Mouse (Mus musculus) midbrain, embryonic 12.5 days (tissue): Measurements from ENCODE around the gene Tiprl. TPM values are rescaled to one million over a fixed set of nuclear protein-coding genes. Genes with fewer than 3 reads are reported as not detected.

Source experiments
- ATAC-seq: fragments of 200-750 bp; cut with Nextera tagmentation; 2 replicates; pipeline ENCODE4 v1.8.0; 2017; ENCODE audit warnings: low read depth, moderate TSS enrichment, moderate library complexity; ENCODE audit not compliant: low FRiP score
- H3K27ac ChIP-seq: fragments of 300-500 bp; sonication (generic); replicated peaks from 2 replicates; pipeline ENCODE4 v1.5.1; 2016; ENCODE audit warnings: mild to moderate bottlenecking
- H3K27me3 ChIP-seq: fragments of 300-500 bp; sonication (generic); 2 replicates; pipeline ENCODE4 v1.6.1; 2016; ENCODE audit warnings: mild to moderate bottlenecking
- H3K36me3 ChIP-seq: fragments of 300-500 bp; sonication (generic); 2 replicates; pipeline ENCODE4 v1.6.1; 2016
- H3K4me1 ChIP-seq: fragments of 300-500 bp; sonication (generic); 2 replicates; pipeline ENCODE4 v1.6.1; 2016
- H3K4me2 ChIP-seq: fragments of 300-500 bp; sonication (generic); replicated peaks from 2 replicates; pipeline ENCODE4 v1.6.1; 2016; ENCODE audit warnings: mild to moderate bottlenecking, moderate library complexity
- H3K4me3 ChIP-seq: fragments of 300-500 bp; sonication (generic); 2 replicates; pipeline ENCODE4 v1.5.1; 2016; ENCODE audit warnings: mild to moderate bottlenecking
- H3K9ac ChIP-seq: fragments of 300-500 bp; sonication (generic); replicated peaks from 2 replicates; pipeline ENCODE4 v1.6.1; 2016; ENCODE audit warnings: mild to moderate bottlenecking, moderate library complexity
- H3K9me3 ChIP-seq: fragments of 300-500 bp; sonication (generic); 2 replicates; pipeline ENCODE4 v1.6.1; 2016; ENCODE audit warnings: mild to moderate bottlenecking
- WGBS: fragments of 180-500 bp; shearing (Covaris S2); methylation state at CpG from one replicate; pipeline ENCODE4 v1.1.7; 2016; 5-methylcytosine and 5-hydroxymethylcytosine counted together
- polyA plus RNA-seq: library from polyadenylated mRNA; unstranded; fragments of >200 nt; fragmentation: Nextera tagmentation; extraction: Ambion mirVana; gene quantifications from 2 replicates; pipeline ENCODE4 v1.2.1, GENCODE M21; 2016

The Tiprl gene
- polyA plus RNA-seq, 1 experiment from 2014 or later, result 101 TPM

GRCm38 (mm10) chr1:165247085-165247484, 10.3 kb upstream of the Tiprl start:
- 88% methylated on average over 5 of the region's 5 CpGs for WGBS
- Histone ChIP-seq H3K4me3 (no peak overlapping the region), H3K4me2 (no peak overlapping the region), H3K4me1 (no peaks in the 10 kb centered on the region), H3K9me3 (no peaks in the 10 kb centered on the region), H3K27me3 (no peaks in the 10 kb centered on the region), H3K27ac (no peak overlapping the region), H3K36me3 (no peaks in the 10 kb centered on the region), H3K9ac (no peak overlapping the region)
- ATAC-seq, result no peak

- no peaks in the 10 kb centered on the region for H3K4me1 ChIP-seq
- no peaks in the 10 kb centered on the region for H3K27me3 ChIP-seq
- no peak overlapping the region for H3K4me2 ChIP-seq
- H3K9me3 ChIP-seq, result no peaks in the 10 kb centered on the region
- H3K4me3 ChIP-seq, result no peak overlapping the region
- ATAC-seq, result no peak
- no peak overlapping the region for H3K27ac ChIP-seq
- H3K36me3 ChIP-seq, result no peaks in the 10 kb centered on the region
- H3K9ac ChIP-seq, result no peak overlapping the region
- WGBS, result 84% methylated on average over 5 of the region's 5 CpGs
Measured at GRCm38 (mm10) chr1:165246587-165246986, 9.8 kb upstream of the Tiprl start.

GRCm38 (mm10) chr1:165235846-165236245, 950 bp downstream of the Tiprl start:
- Histone ChIP-seq H3K9me3 (no peaks in the 10 kb centered on the region), H3K27ac (peak overlapping the region; percentile 95), H3K9ac (peak overlapping the region; percentile 89), H3K4me1 (peaks cover 15% of the 10 kb centered on the region), H3K4me2 (peak overlapping the region; percentile 77), H3K27me3 (no peaks in the 10 kb centered on the region), H3K36me3 (no peaks in the 10 kb centered on the region), H3K4me3 (peak overlapping the region; percentile 92)
- 17% methylated on average over 10 of the region's 10 CpGs for WGBS
- no peak for ATAC-seq

- no peak overlapping the region for H3K4me3 ChIP-seq
Measured at GRCm38 (mm10) chr1:165233806-165234205, 3.0 kb downstream of the Tiprl start.

GRCm38 (mm10) chr1:165230691-165231090, 6.1 kb downstream of the Tiprl start:
- Histone ChIP-seq H3K27ac (no peak overlapping the region), H3K4me1 (peaks cover 6% of the 10 kb centered on the region), H3K27me3 (no peaks in the 10 kb centered on the region), H3K9ac (no peak overlapping the region), H3K9me3 (no peaks in the 10 kb centered on the region), H3K4me3 (no peak overlapping the region), H3K36me3 (peaks cover 9% of the 10 kb centered on the region), H3K4me2 (no peak overlapping the region)
- 93% methylated on average over 4 of the region's 4 CpGs for WGBS
- ATAC-seq, result no peak

More at GRCm38 (mm10) chr1:165233806-165234205, 3.0 kb downstream of the Tiprl start:
- 80% methylated on average over 2 of the region's 2 CpGs for WGBS
- Histone ChIP-seq H3K9ac (no peak overlapping the region), H3K27ac (no peak overlapping the region), H3K4me1 (peaks cover 15% of the 10 kb centered on the region), H3K36me3 (no peaks in the 10 kb centered on the region), H3K9me3 (no peaks in the 10 kb centered on the region), H3K4me2 (no peak overlapping the region), H3K27me3 (no peaks in the 10 kb centered on the region)
- ATAC-seq, result no peak

GRCm38 (mm10) chr1:165229577-165229976, 7.2 kb downstream of the Tiprl start:
- WGBS, result 91% methylated on average over 9 of the region's 9 CpGs
- Histone ChIP-seq H3K4me1 (no peaks in the 10 kb centered on the region; the same call in 1 of the 2 replicates), H3K27ac (no peak overlapping the region), H3K4me2 (no peak overlapping the region), H3K27me3 (no peaks in the 10 kb centered on the region), H3K4me3 (no peak overlapping the region), H3K9ac (no peak overlapping the region), H3K9me3 (no peaks in the 10 kb centered on the region), H3K36me3 (peaks cover 20% of the 10 kb centered on the region)
- no peak for ATAC-seq

GRCm38 (mm10) chr1:165217023-165217589, 19.7 kb downstream of the Tiprl start:
- no peak for ATAC-seq
- no peak overlapping the region for H3K9ac ChIP-seq
- no peak overlapping the region for H3K4me3 ChIP-seq
- H3K4me1 ChIP-seq, result no peaks in the 10 kb centered on the region
- no peaks in the 10 kb centered on the region for H3K9me3 ChIP-seq
- no peak overlapping the region for H3K4me2 ChIP-seq
- 91% methylated on average over 2 of the region's 2 CpGs for WGBS
- H3K27ac ChIP-seq, result no peak overlapping the region
- no peaks in the 10 kb centered on the region for H3K27me3 ChIP-seq
- peaks cover 77% of the 10 kb centered on the region for H3K36me3 ChIP-seq

GRCm38 (mm10) chr1:165215831-165216230, 21.0 kb downstream of the Tiprl start:
- WGBS, result 89% methylated on average over 7 of the region's 7 CpGs
- H3K9me3 ChIP-seq, result no peaks in the 10 kb centered on the region
- no peak overlapping the region for H3K4me3 ChIP-seq
- peaks cover 66% of the 10 kb centered on the region for H3K36me3 ChIP-seq
- no peak overlapping the region for H3K27ac ChIP-seq
- ATAC-seq, result no peak
- H3K4me2 ChIP-seq, result no peak overlapping the region
- H3K27me3 ChIP-seq, result no peaks in the 10 kb centered on the region
- H3K4me1 ChIP-seq, result no peaks in the 10 kb centered on the region
- no peak overlapping the region for H3K9ac ChIP-seq

GRCm38 (mm10) chr1:165205591-165205990, 31.2 kb downstream of the Tiprl start:
- Histone ChIP-seq H3K4me1 (no peaks in the 10 kb centered on the region), H3K4me3 (no peak overlapping the region), H3K27me3 (no peaks in the 10 kb centered on the region), H3K4me2 (no peak overlapping the region), H3K27ac (no peak overlapping the region), H3K36me3 (no peaks in the 10 kb centered on the region), H3K9me3 (no peaks in the 10 kb centered on the region), H3K9ac (no peak overlapping the region)
- 60% methylated on average over 2 of the region's 2 CpGs for WGBS
- no peak for ATAC-seq

GRCm38 (mm10) chr1:165203488-165204035, 33.2 kb downstream of the Tiprl start:
- Histone ChIP-seq H3K4me2 (no peak overlapping the region), H3K27ac (no peak overlapping the region), H3K9me3 (no peaks in the 10 kb centered on the region), H3K36me3 (no peaks in the 10 kb centered on the region), H3K4me1 (no peaks in the 10 kb centered on the region), H3K4me3 (no peak overlapping the region), H3K27me3 (no peaks in the 10 kb centered on the region), H3K9ac (no peak overlapping the region)
- no peak for ATAC-seq
- WGBS, result 57% methylated on average over 2 of the region's 2 CpGs

GRCm38 (mm10) chr1:165201445-165202012, 35.3 kb downstream of the Tiprl start:
- ATAC-seq, result no peak
- WGBS, result 90% methylated on average over 4 of the region's 4 CpGs
- H3K4me1 ChIP-seq, result no peaks in the 10 kb centered on the region
- no peak overlapping the region for H3K27ac ChIP-seq
- no peaks in the 10 kb centered on the region for H3K27me3 ChIP-seq
- H3K9me3 ChIP-seq, result no peaks in the 10 kb centered on the region
- no peak overlapping the region for H3K4me3 ChIP-seq
- no peak overlapping the region for H3K9ac ChIP-seq
- H3K4me2 ChIP-seq, result no peak overlapping the region
- no peaks in the 10 kb centered on the region for H3K36me3 ChIP-seq

GRCm38 (mm10) chr1:165200748-165201147, 36.0 kb downstream of the Tiprl start:
- Histone ChIP-seq H3K27me3 (peaks cover under 1% of the 10 kb centered on the region; the same call in 1 of the 2 replicates), H3K4me2 (no peak overlapping the region), H3K9ac (no peak overlapping the region), H3K36me3 (no peaks in the 10 kb centered on the region), H3K4me3 (no peak overlapping the region), H3K4me1 (no peaks in the 10 kb centered on the region), H3K27ac (no peak overlapping the region), H3K9me3 (no peaks in the 10 kb centered on the region)
- no peak for ATAC-seq
- 88% methylated on average over 8 of the region's 8 CpGs for WGBS
